Mouse (Mus musculus) heart, embryonic 11.5 days (tissue): ENCODE results near the gene Klhl3. TPM values are rescaled to one million over a fixed set of nuclear protein-coding genes. Genes with fewer than 3 reads are reported as not detected.

Experiments used
- ATAC-seq: fragments of 200-750 bp; cut with Nextera tagmentation; replicated peaks from 2 replicates; pipeline ENCODE4 v1.8.0; 2017; ENCODE audit warnings: moderate library complexity; ENCODE audit not compliant: insufficient number of reproducible peaks, low FRiP score, low TSS enrichment
- H3K27ac ChIP-seq: fragments of 300-500 bp; sonication (generic); 2 replicates; pipeline ENCODE4 v1.5.1; 2014; ENCODE audit warnings: mild to moderate bottlenecking, low read depth, low read length
- H3K27me3 ChIP-seq: fragments of 300-500 bp; sonication (generic); 2 replicates; pipeline ENCODE4 v1.6.1; 2014; ENCODE audit warnings: mild to moderate bottlenecking, low read length, mixed read lengths; ENCODE audit not compliant: control insufficient read depth, insufficient read depth
- H3K36me3 ChIP-seq: fragments of 300-500 bp; sonication (generic); 2 replicates; pipeline ENCODE4 v1.6.1; 2014; ENCODE audit warnings: mild to moderate bottlenecking, low read length, moderate library complexity, mixed read lengths; ENCODE audit not compliant: control insufficient read depth, insufficient read depth
- H3K4me1 ChIP-seq: fragments of 300-500 bp; sonication (generic); 2 replicates; pipeline ENCODE4 v1.6.1; 2014; ENCODE audit warnings: low read length; ENCODE audit not compliant: control insufficient read depth, insufficient read depth
- H3K4me2 ChIP-seq: fragments of 300-500 bp; sonication (generic); 2 replicates; pipeline ENCODE4 v1.6.1; 2014; ENCODE audit warnings: mild to moderate bottlenecking, moderate library complexity
- H3K4me3 ChIP-seq: fragments of 300-500 bp; sonication (generic); 2 replicates; pipeline ENCODE4 v1.5.1; 2014; ENCODE audit warnings: low read depth, low read length
- H3K9ac ChIP-seq: fragments of 300-500 bp; sonication (generic); 2 replicates; pipeline ENCODE4 v1.6.1; 2014; ENCODE audit warnings: mild to moderate bottlenecking, low read depth, low read length, moderate library complexity
- H3K9me3 ChIP-seq: fragments of 300-500 bp; sonication (generic); replicated peaks from 2 replicates; pipeline ENCODE4 v1.6.1; 2016; ENCODE audit warnings: low read length; ENCODE audit not compliant: control insufficient read depth
- WGBS: fragments of 180-500 bp; shearing (Covaris S2); extraction: QIAGEN DNeasy Blood & Tissue Kit; methylation state at CpG from one replicate; pipeline ENCODE4 v1.1.7; 2014; ENCODE audit not compliant: insufficient replicate concordance; 5-methylcytosine and 5-hydroxymethylcytosine counted together
- polyA plus RNA-seq: library from polyadenylated mRNA; unstranded; fragments of >200 nt; fragmentation: Nextera tagmentation; extraction: Ambion mirVana; gene quantifications from 2 replicates; pipeline ENCODE4 v1.2.1, GENCODE M21; 2014

The Klhl3 gene
- polyA plus RNA-seq, 1 experiment from 2014 or later: 4.3 TPM

- Histone ChIP-seq H3K27ac (no peak overlapping the region), H3K9me3 (no peaks in the 10 kb centered on the region), H3K4me1 (peaks cover 14% of the 10 kb centered on the region; the same call in 1 of the 2 replicates), H3K4me3 (no peak overlapping the region), H3K27me3 (no peaks in the 10 kb centered on the region), H3K9ac (no peak overlapping the region), H3K4me2 (no peak overlapping the region), H3K36me3 (peaks cover 4% of the 10 kb centered on the region; the same call in 1 of the 2 replicates)
- ATAC-seq: no peak
- 47% methylated on average over 14 of the region's 14 CpGs for WGBS
These were observed 101.1 kb downstream of the Klhl3 start for GRCm38 (mm10) chr13:58012067-58012925.

GRCm38 (mm10) chr13:58011526-58011925 lies 101.9 kb downstream of the Klhl3 start:
- no peak overlapping the region for H3K4me3 ChIP-seq
- ATAC-seq: no peak
- no peak overlapping the region for H3K9ac ChIP-seq
- no peak overlapping the region for H3K4me2 ChIP-seq
- H3K36me3 ChIP-seq: no peaks in the 10 kb centered on the region; the same call in 1 of the 2 replicates
- 78% methylated on average over 2 of the region's 2 CpGs for WGBS
- no peaks in the 10 kb centered on the region for H3K27me3 ChIP-seq
- H3K27ac ChIP-seq: no peak overlapping the region
- peaks cover 14% of the 10 kb centered on the region; the same call in 1 of the 2 replicates for H3K4me1 ChIP-seq
- H3K9me3 ChIP-seq: no peaks in the 10 kb centered on the region

- no peak for ATAC-seq
- Histone ChIP-seq H3K9ac (no peak overlapping the region), H3K4me1 (peaks cover 13% of the 10 kb centered on the region; the same call in 1 of the 2 replicates), H3K9me3 (no peaks in the 10 kb centered on the region), H3K27me3 (no peaks in the 10 kb centered on the region), H3K27ac (no peak overlapping the region), H3K4me2 (no peak overlapping the region), H3K4me3 (no peak overlapping the region), H3K36me3 (no peaks in the 10 kb centered on the region)
- WGBS: 83% methylated on average over 7 of the region's 7 CpGs
These were observed 103.0 kb downstream of the Klhl3 start for GRCm38 (mm10) chr13:58010416-58010815.

GRCm38 (mm10) chr13:58009275-58009674 lies 104.1 kb downstream of the Klhl3 start:
- H3K27me3 ChIP-seq: no peaks in the 10 kb centered on the region
- no peak overlapping the region for H3K27ac ChIP-seq
- no peak overlapping the region for H3K4me2 ChIP-seq
- no peak overlapping the region for H3K9ac ChIP-seq
- peaks cover 10% of the 10 kb centered on the region; the same call in 1 of the 2 replicates for H3K4me1 ChIP-seq
- no peak for ATAC-seq
- 84% methylated on average over 13 of the region's 13 CpGs for WGBS
- H3K9me3 ChIP-seq: no peaks in the 10 kb centered on the region
- no peak overlapping the region for H3K4me3 ChIP-seq
- no peaks in the 10 kb centered on the region for H3K36me3 ChIP-seq

GRCm38 (mm10) chr13:58008038-58008364 lies 105.4 kb downstream of the Klhl3 start:
- ATAC-seq: peak; percentile 28; the same call in 1 of the 2 replicates
- Histone ChIP-seq H3K9me3 (no peaks in the 10 kb centered on the region), H3K27me3 (no peaks in the 10 kb centered on the region), H3K4me1 (peaks cover 10% of the 10 kb centered on the region; the same call in 1 of the 2 replicates), H3K4me2 (0 out of 2 replicates have a peak overlapping the region, but pooled peaks have one; percentile 6), H3K4me3 (no peak overlapping the region), H3K27ac (peak overlapping the region; percentile 32), H3K9ac (no peak overlapping the region), H3K36me3 (no peaks in the 10 kb centered on the region)
- 50% methylated on average over 5 of the region's 5 CpGs for WGBS

GRCm38 (mm10) chr13:58007256-58008037 lies 105.9 kb downstream of the Klhl3 start:
- 0 out of 2 replicates have a peak overlapping the region, but pooled peaks have one; percentile 6 for H3K4me2 ChIP-seq
- no peak for ATAC-seq
- H3K9ac ChIP-seq: no peak overlapping the region
- WGBS: 57% methylated on average over 16 of the region's 16 CpGs
- H3K9me3 ChIP-seq: no peaks in the 10 kb centered on the region
- peaks cover 15% of the 10 kb centered on the region; the same call in 1 of the 2 replicates for H3K4me1 ChIP-seq
- no peaks in the 10 kb centered on the region for H3K36me3 ChIP-seq
- peak overlapping the region; percentile 32; the same call in 1 of the 2 replicates for H3K27ac ChIP-seq
- no peaks in the 10 kb centered on the region for H3K27me3 ChIP-seq
- H3K4me3 ChIP-seq: no peak overlapping the region

- WGBS: 74% methylated on average over 3 of the region's 3 CpGs
- H3K27ac ChIP-seq: no peak overlapping the region
These were observed 111.6 kb downstream of the Klhl3 start for GRCm38 (mm10) chr13:58001792-58002191.

GRCm38 (mm10) chr13:57996536-57996935 lies 116.9 kb downstream of the Klhl3 start:
- H3K9me3 ChIP-seq: no peaks in the 10 kb centered on the region
- H3K27ac ChIP-seq: no peak overlapping the region
- H3K9ac ChIP-seq: no peak overlapping the region
- WGBS: 56% methylated on average over 11 of the region's 11 CpGs
- H3K4me1 ChIP-seq: peaks cover 26% of the 10 kb centered on the region
- no peak for ATAC-seq
- no peak overlapping the region for H3K4me3 ChIP-seq
- no peaks in the 10 kb centered on the region for H3K36me3 ChIP-seq
- peak overlapping the region; percentile 27; the same call in 1 of the 2 replicates for H3K4me2 ChIP-seq
- H3K27me3 ChIP-seq: no peaks in the 10 kb centered on the region

More at GRCm38 (mm10) chr13:58001792-58002191, 111.6 kb downstream of the Klhl3 start:
- H3K4me1 ChIP-seq: peaks cover 25% of the 10 kb centered on the region
- no peaks in the 10 kb centered on the region for H3K27me3 ChIP-seq
- no peak overlapping the region for H3K4me2 ChIP-seq
- no peak overlapping the region for H3K9ac ChIP-seq
- ATAC-seq: no peak
- H3K36me3 ChIP-seq: no peaks in the 10 kb centered on the region
- H3K4me3 ChIP-seq: no peak overlapping the region
- no peaks in the 10 kb centered on the region for H3K9me3 ChIP-seq
